8 mouse cellular contexts compared by ENCODE assay signal in genomic region chr3:95904568-95904967, GRCm38 (mm10). TPM values are rescaled to one million over a fixed set of nuclear protein-coding genes. Genes with fewer than 3 reads are reported as not detected.
DNase-seq lines count a peak whose midpoint lies in the region; ATAC-seq and TF ChIP-seq lines count a peak whose summit lies in the region.

Gene Car14 (minus strand): TSS chr3:95904691.

- no peaks in the 10 kb centered on the region for H3K36me3 ChIP-seq in E14TG2a.4 (ENCODE audit: insufficient read depth, low read length)
- no peaks in the 10 kb centered on the region for H3K36me3 ChIP-seq in intestine, embryonic 15.5 days
- H3K36me3 ChIP-seq in lung, postnatal 0 days (ENCODE audit: insufficient read depth, low read length) = no peaks in the 10 kb centered on the region

- TF ChIP-seq POLR2A in brain, embryonic 14.5 days (IDR thresholded peaks at IDR 0.05; ENCODE audit: borderline replicate concordance, extremely low read depth, insufficient read depth, insufficient read length, poor library complexity, severe bottlenecking) = no peak

- no peak for TF ChIP-seq EP300 in lung, postnatal 0 days (IDR thresholded peaks at IDR 0.05)

- TF ChIP-seq CTCF in E14TG2a.4 (conservative IDR thresholded peaks at IDR 0.05; ENCODE audit: low read length) = no peak
- no peak for TF ChIP-seq CTCF in brain, embryonic 14.5 days (IDR thresholded peaks at IDR 0.05; ENCODE audit: borderline replicate concordance, extremely low read depth, insufficient read depth, insufficient read length)
- no peak for TF ChIP-seq CTCF in lung, postnatal 0 days (IDR thresholded peaks at IDR 0.05)

- peaks cover 62% of the 10 kb centered on the region for H3K27me3 ChIP-seq in E14TG2a.4 (ENCODE audit: insufficient read depth, low read length)
- H3K27me3 ChIP-seq in intestine, embryonic 15.5 days (replicated peaks) = 0 out of 2 replicates have a peak, but pooled peaks cover 3% of the 10 kb centered on the region
- 0 out of 2 replicates have a peak, but pooled peaks cover 4% of the 10 kb centered on the region for H3K27me3 ChIP-seq in lung, postnatal 0 days (replicated peaks; ENCODE audit: insufficient read depth, low read length)

- H3K9ac ChIP-seq in intestine, embryonic 15.5 days = peak within 1 kb of the TSS; percentile 14; the same call in 1 of the 2 replicates
- H3K9ac ChIP-seq in lung, postnatal 0 days (replicated peaks; ENCODE audit: low read depth) = peak within 1 kb of the TSS; percentile 16; the same call in 1 of the 2 replicates

- peak; percentile 47 for DNase-seq in brain, embryonic 14.5 days (ENCODE audit: low read depth)
- DNase-seq in gastrocnemius, postnatal 36 days = peak; percentile 30 to 46
- DNase-seq in lung, postnatal 0 days (ENCODE audit: low spot score) = no peak
- DNase-seq in testis, postnatal 14 days (ENCODE audit: low spot score) = peak; percentile 34
- no peak for DNase-seq in cerebellum, adult 11-12 months
- DNase-seq in thymus, postnatal 14 days = no peak

- ATAC-seq in intestine, embryonic 15.5 days = peak; percentile 50
- ATAC-seq in lung, postnatal 0 days = peak; percentile 47

- peak within 1 kb of the TSS; percentile 69 for H3K4me3 ChIP-seq in E14TG2a.4 (replicated peaks; ENCODE audit: low read length)
- H3K4me3 ChIP-seq in intestine, embryonic 15.5 days (replicated peaks) = peak within 1 kb of the TSS; percentile 29
- peak within 1 kb of the TSS; percentile 23 for H3K4me3 ChIP-seq in lung, postnatal 0 days (ENCODE audit: low read depth, low read length)

- H3K27ac ChIP-seq in intestine, embryonic 15.5 days = no peak within 1 kb of the TSS
- H3K27ac ChIP-seq in lung, postnatal 0 days (ENCODE audit: low read length) = peak within 1 kb of the TSS; percentile 59

- WGBS in intestine, embryonic 15.5 days = 3% methylated on average over 15 of the region's 15 CpGs
- 4% methylated on average over 15 of the region's 15 CpGs for WGBS in lung, postnatal 0 days

- H3K4me2 ChIP-seq in intestine, embryonic 15.5 days (replicated peaks) = peak within 1 kb of the TSS; percentile 62
- peak within 1 kb of the TSS; percentile 61 for H3K4me2 ChIP-seq in lung, postnatal 0 days (replicated peaks; ENCODE audit: low read depth, low read length)

- no peaks in the 10 kb centered on the region for H3K9me3 ChIP-seq in E14TG2a.4 (ENCODE audit: low read length)
- no peaks in the 10 kb centered on the region for H3K9me3 ChIP-seq in intestine, embryonic 15.5 days
- no peaks in the 10 kb centered on the region for H3K9me3 ChIP-seq in lung, postnatal 0 days (ENCODE audit: low read length)

- peaks cover 61% of the 10 kb centered on the region for H3K4me1 ChIP-seq in E14TG2a.4 (replicated peaks; ENCODE audit: low read depth, low read length)
- peaks cover 24% of the 10 kb centered on the region for H3K4me1 ChIP-seq in intestine, embryonic 15.5 days (replicated peaks)
- H3K4me1 ChIP-seq in lung, postnatal 0 days (ENCODE audit: insufficient read depth, low read depth, low read length) = peaks cover 11% of the 10 kb centered on the region

- intact Hi-C loops in gastrocnemius, postnatal 36 days (cut with DNase I) = no loop called here

RNA-seq across cellular contexts. Expression of gene Car14, which starts in this region (rescaled TPM):
- polyA plus RNA-seq in brain, embryonic 14.5 days (2012; rRNA removed) = 8.6 and 9.4 TPM in 2 replicates
- 10 to 100 TPM; 71.9 to 92.1 TPM for total RNA-seq in gastrocnemius, postnatal 36 days (2021)
- 1.5 and 1.9 TPM in 2 replicates for polyA plus RNA-seq in intestine, embryonic 15.5 days (2015; fragmentation: Nextera tagmentation; extraction: Ambion mirVana)
- 4.4 and 4.5 TPM in 2 replicates for polyA plus RNA-seq in lung, postnatal 0 days (2015; fragmentation: Nextera tagmentation; extraction: Ambion mirVana)

Comparison
In these comparisons a context has a peak if more than half of its experiments do, and no peak if none do; other contexts are left out.
1. DNase-seq: peak in brain, embryonic 14.5 days (single experiment), gastrocnemius, postnatal 36 days (2 of 2) and testis, postnatal 14 days (single experiment); none in lung, postnatal 0 days (single experiment), cerebellum, adult 11-12 months (single experiment) and thymus, postnatal 14 days (single experiment).
2. Peak in every context shown above with its lines, with median percentiles within 50 percentile points of each other: H3K4me3 ChIP-seq.